Mouse (Mus musculus): ENCODE results near the gene Myt1. TPM values are rescaled to one million over a fixed set of nuclear protein-coding genes. Genes with fewer than 3 reads are reported as not detected.

Gene Myt1
- total and polyA plus RNA-seq, 3 experiments: not detected

DNA sequence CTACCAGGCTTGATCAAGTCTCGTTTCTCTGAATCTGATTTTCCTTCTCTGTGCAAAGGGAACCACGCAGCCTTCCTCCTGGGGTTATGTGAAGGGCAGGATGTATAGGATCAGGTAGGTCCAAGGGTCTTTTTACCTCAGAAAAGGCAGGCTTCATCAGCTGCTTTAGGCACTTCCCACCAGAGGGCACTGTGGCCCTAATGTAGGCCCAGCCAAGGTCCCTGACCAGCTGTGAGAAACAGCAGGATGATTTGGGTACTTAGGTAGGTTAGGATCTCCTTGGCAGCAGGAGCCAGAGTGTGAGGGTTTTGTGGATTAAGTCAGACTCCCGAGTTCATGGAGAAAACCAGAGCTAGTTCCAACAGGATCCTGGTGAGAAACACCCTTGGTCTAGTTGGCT is 40.9 kb upstream of the Myt1 start:
- no peaks in the 10 kb centered on the region for H3K4me1 ChIP-seq (ENCODE audit: control insufficient read depth in 1 of 2, insufficient read depth in 2 of 2, low read length in 2 of 2)
- H3K4me3 ChIP-seq (ENCODE audit: control insufficient read depth in 1 of 2, insufficient read depth in 1 of 2, low read depth in 2 of 2, low read length in 2 of 2): no peak overlapping the region
- H3K9me3 ChIP-seq (replicated peaks; ENCODE audit: insufficient read depth, low read length): no peaks in the 10 kb centered on the region
- H3K36me3 ChIP-seq (ENCODE audit: control insufficient read depth in 1 of 2, insufficient read depth in 2 of 2, low read length in 2 of 2): no peaks in the 10 kb centered on the region
- H3K79me2 ChIP-seq (ENCODE audit: control insufficient read depth, insufficient read depth, low read length, poor library complexity): no peaks in the 10 kb centered on the region
- no peak overlapping the region for H3K9ac ChIP-seq (ENCODE audit: control insufficient read depth, low read depth, low read length, poor library complexity, severe bottlenecking)
- H3K27me3 ChIP-seq (ENCODE audit: control insufficient read depth in 1 of 2, insufficient read depth in 2 of 2, low read length in 2 of 2): no peaks in the 10 kb centered on the region
- TF ChIP-seq SMC3 (IDR thresholded peaks at IDR 0.05; ENCODE audit: low read depth, low read length): peak; percentile 73
- no peak for TF ChIP-seq BHLHE40 (IDR thresholded peaks at IDR 0.05; ENCODE audit: borderline replicate concordance, low read depth, low read length)
- TF ChIP-seq RAD21 (IDR thresholded peaks at IDR 0.05; ENCODE audit: low read depth, low read length): peak; percentile 74
- TF ChIP-seq ZC3H11A (IDR thresholded peaks at IDR 0.05; ENCODE audit: low read depth, low read length): peak; percentile 68
- TF ChIP-seq ELF1 (IDR thresholded peaks at IDR 0.05; ENCODE audit: low read depth, low read length): no peak
- TF ChIP-seq MAFK (IDR thresholded peaks at IDR 0.05; ENCODE audit: borderline replicate concordance, low read depth, low read length): no peak
- TF ChIP-seq CTCF (IDR thresholded peaks at IDR 0.05 in 2 of 3, conservative IDR thresholded peaks at IDR 0.05 in 1 of 3; ENCODE audit: control insufficient read depth in 1 of 3, insufficient read depth in 1 of 3, low read depth in 2 of 3, low read length in 3 of 3, poor library complexity in 1 of 3, severe bottlenecking in 1 of 3): peak; percentile 49 to 67 (median 61)
- no peak for TF ChIP-seq TAL1 (IDR thresholded peaks at IDR 0.05; ENCODE audit: low read length)
- no peak overlapping the region for H3K27ac ChIP-seq (ENCODE audit: control insufficient read depth, low read depth, low read length)
- DNase-seq (ENCODE audit: low read depth, low spot score): peak; percentile 50

DNA sequence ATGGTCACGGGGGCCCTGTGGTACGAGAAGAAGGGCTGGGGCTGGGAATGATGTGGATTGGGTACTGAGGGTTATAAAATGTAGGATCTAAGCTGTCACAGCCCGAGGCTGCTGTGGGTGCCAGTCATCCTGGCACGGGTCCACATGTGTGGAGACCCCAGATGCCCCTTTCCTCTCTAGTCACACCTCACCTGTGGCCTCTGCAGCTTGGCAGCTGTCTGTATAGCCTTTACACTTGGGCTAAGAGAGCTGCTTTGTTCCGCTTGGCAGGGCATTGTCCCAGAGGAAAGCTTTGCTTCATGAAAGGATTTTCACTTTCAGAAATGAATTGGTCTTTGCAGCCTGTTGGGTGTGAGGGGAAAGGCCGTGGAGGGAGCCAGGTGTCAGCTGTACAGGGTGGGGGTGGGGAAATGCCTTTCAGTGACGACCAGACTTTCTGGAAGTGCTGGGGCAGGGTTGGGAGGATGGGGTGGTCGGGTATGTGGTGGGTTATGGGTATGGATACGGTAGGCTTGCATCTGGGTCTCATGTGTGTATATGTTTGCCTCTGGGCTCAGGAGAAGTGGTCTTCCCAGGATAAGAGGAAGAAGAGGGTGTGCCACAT is 35.4 kb upstream of the Myt1 start:
- DNase-seq (ENCODE audit: low read depth, low spot score): no peak
- Histone ChIP-seq H3K27me3 (ENCODE audit: control insufficient read depth in 1 of 2, insufficient read depth in 2 of 2, low read length in 2 of 2) (peaks cover 0 to 1% of the 10 kb centered on the region in 2 experiments; a peak in 1 of 4 replicates), H3K36me3 (ENCODE audit: control insufficient read depth in 1 of 2, insufficient read depth in 2 of 2, low read length in 2 of 2) (no peaks in the 10 kb centered on the region; a peak in 1 of 4 replicates), H3K9ac (ENCODE audit: control insufficient read depth, low read depth, low read length, poor library complexity, severe bottlenecking) (no peak overlapping the region), H3K27ac (ENCODE audit: control insufficient read depth, low read depth, low read length) (no peak overlapping the region), H3K4me1 (ENCODE audit: control insufficient read depth in 1 of 2, insufficient read depth in 2 of 2, low read length in 2 of 2) (peaks cover 0 to 2% of the 10 kb centered on the region in 2 experiments; a peak in 1 of 4 replicates), H3K4me3 (ENCODE audit: control insufficient read depth in 1 of 2, insufficient read depth in 1 of 2, low read depth in 2 of 2, low read length in 2 of 2) (no peak overlapping the region), H3K79me2 (ENCODE audit: control insufficient read depth, insufficient read depth, low read length, poor library complexity) (no peaks in the 10 kb centered on the region), H3K9me3 (replicated peaks; ENCODE audit: insufficient read depth, low read length) (no peaks in the 10 kb centered on the region)
- TF ChIP-seq HCFC1 (IDR thresholded peaks at IDR 0.05; ENCODE audit: low read depth, low read length) (no peak), MEF2A (IDR thresholded peaks at IDR 0.05; ENCODE audit: extremely low read depth, insufficient replicate concordance, low read depth, low read length, poor library complexity, severe bottlenecking) (no peak), EP300 (IDR thresholded peaks at IDR 0.05; ENCODE audit: low read depth in 1 of 2, low read length in 2 of 2) (no peak), NELFE (IDR thresholded peaks at IDR 0.05; ENCODE audit: low read depth, low read length) (no peak), USF2 (IDR thresholded peaks at IDR 0.05; ENCODE audit: borderline replicate concordance in 1 of 2, insufficient read depth in 1 of 2, low read depth in 1 of 2, low read length in 2 of 2) (no peak), ELF1 (IDR thresholded peaks at IDR 0.05; ENCODE audit: low read depth, low read length) (no peak), RAD21 (IDR thresholded peaks at IDR 0.05; ENCODE audit: low read depth, low read length) (no peak), UBTF (IDR thresholded peaks at IDR 0.05; ENCODE audit: borderline replicate concordance, insufficient read depth, low read depth, low read length) (no peak), POLR2AphosphoS5 (IDR thresholded peaks at IDR 0.05; ENCODE audit: borderline replicate concordance, low read depth, low read length) (no peak), JUND (IDR thresholded peaks at IDR 0.05; ENCODE audit: low read depth, low read length) (no peak), GABPA (IDR thresholded peaks at IDR 0.05; ENCODE audit: low read depth, low read length) (no peak), KAT2A (conservative IDR thresholded peaks at IDR 0.05; ENCODE audit: low read depth, low read length) (no peak), ZC3H11A (IDR thresholded peaks at IDR 0.05; ENCODE audit: low read depth, low read length) (no peak), BHLHE40 (IDR thresholded peaks at IDR 0.05; ENCODE audit: borderline replicate concordance, low read depth, low read length) (no peak), POLR2AphosphoS2 (IDR thresholded peaks at IDR 0.05; ENCODE audit: low read length) (no peak), TCF12 (IDR thresholded peaks at IDR 0.05; ENCODE audit: low read depth, low read length) (no peak), CHD2 (IDR thresholded peaks at IDR 0.05; ENCODE audit: low read length) (no peak), TBP (IDR thresholded peaks at IDR 0.05; ENCODE audit: low read depth, low read length) (no peak), MAZ (IDR thresholded peaks at IDR 0.05; ENCODE audit: low read depth, low read length) (no peak), GATA1 (IDR thresholded peaks at IDR 0.05; ENCODE audit: low read depth, low read length) (no peak)
